ENCODE assay signal across 8 mouse cellular contexts in genomic region chr11:94211124-94211603, GRCm38 (mm10). TPM values are rescaled to one million over a fixed set of nuclear protein-coding genes. Genes with fewer than 3 reads are reported as not detected.
DNase-seq lines count a peak whose midpoint lies in the region; ATAC-seq and TF ChIP-seq lines count a peak whose summit lies in the region.

Gene Tob1, plus strand, starts transcription at chr11:94211454.

- no peaks in the 10 kb centered on the region for H3K9me3 ChIP-seq in ES-E14 (ENCODE audit: control insufficient read depth, insufficient read depth, low read depth, low read length)
- H3K9me3 ChIP-seq in forebrain, embryonic 16.5 days (ENCODE audit: control insufficient read depth, low read length): no peaks in the 10 kb centered on the region
- H3K9me3 ChIP-seq in lung, embryonic 14.5 days (ENCODE audit: low read depth, low read length): no peaks in the 10 kb centered on the region

- intact Hi-C loops in heart, postnatal 36 days (cut with DNase I): loop anchor here (2.0 to 10.0 kb wide), 3 partner anchors 50 to 246 kb away; partner anchors contain the start of genes Gm20390, Nme1 and Spag9

- H3K9ac ChIP-seq in ES-E14 (ENCODE audit: insufficient read depth, low read depth, low read length, poor library complexity, severe bottlenecking): peak within 1 kb of the TSS; percentile 93
- peak within 1 kb of the TSS; percentile 83 for H3K9ac ChIP-seq in forebrain, embryonic 16.5 days (replicated peaks; ENCODE audit: low read depth, low read length)
- peak within 1 kb of the TSS; percentile 91 for H3K9ac ChIP-seq in lung, embryonic 14.5 days

- H3K4me2 ChIP-seq in forebrain, embryonic 16.5 days (ENCODE audit: low read length): peak within 1 kb of the TSS; percentile 99
- peak within 1 kb of the TSS; percentile 98 for H3K4me2 ChIP-seq in lung, embryonic 14.5 days

- peak; percentile 94 for ATAC-seq in forebrain, embryonic 16.5 days
- peak; percentile 94 for ATAC-seq in lung, embryonic 14.5 days (ENCODE audit: insufficient read depth)

- H3K27me3 ChIP-seq in forebrain, embryonic 16.5 days (replicated peaks; ENCODE audit: control insufficient read depth, insufficient read depth, low read length): no peaks in the 10 kb centered on the region
- no peaks in the 10 kb centered on the region for H3K27me3 ChIP-seq in lung, embryonic 14.5 days (ENCODE audit: insufficient read depth, low read length)
- no peaks in the 10 kb centered on the region for H3K27me3 ChIP-seq in thymus, adult 2 months (ENCODE audit: control insufficient read depth, insufficient read depth, low read length)

- H3K27ac ChIP-seq in ES-E14 (ENCODE audit: insufficient read depth, low read depth, low read length, poor library complexity, severe bottlenecking): peak within 1 kb of the TSS; percentile 91
- peak within 1 kb of the TSS; percentile 97 for H3K27ac ChIP-seq in forebrain, embryonic 16.5 days (ENCODE audit: low read length)
- peak within 1 kb of the TSS; percentile 99 for H3K27ac ChIP-seq in layer of hippocampus, adult 2 months
- peak within 1 kb of the TSS; percentile 97 for H3K27ac ChIP-seq in lung, embryonic 14.5 days (ENCODE audit: low read depth)
- H3K27ac ChIP-seq in olfactory bulb, adult 2 months (ENCODE audit: insufficient read depth, low read depth, low read length): peak within 1 kb of the TSS; percentile 100
- H3K27ac ChIP-seq in thymus, adult 2 months (ENCODE audit: control insufficient read depth, insufficient read depth, low read length): peak within 1 kb of the TSS; percentile 87

- in situ Hi-C loops in ES-E14 (cut with MboI; ENCODE audit: low sequenced_read_pairs in 2 of 2, unreplicated experiment in 2 of 2): no loop called here

- TF ChIP-seq POLR2A in olfactory bulb, adult 2 months (IDR thresholded peaks at IDR 0.05; ENCODE audit: insufficient read depth, low read depth, low read length): peak; percentile 100
- TF ChIP-seq POLR2A in thymus, adult 2 months (IDR thresholded peaks at IDR 0.05; ENCODE audit: control insufficient read depth, extremely low read depth, insufficient read depth, low read length, poor library complexity): peak; percentile 100

- peaks cover 12% of the 10 kb centered on the region for H3K36me3 ChIP-seq in ES-E14 (ENCODE audit: control insufficient read depth, insufficient read depth, low read length, poor library complexity, severe bottlenecking)
- H3K36me3 ChIP-seq in forebrain, embryonic 16.5 days (ENCODE audit: control insufficient read depth, insufficient read depth): peaks cover 6% of the 10 kb centered on the region; the same call in 1 of the 2 replicates
- H3K36me3 ChIP-seq in lung, embryonic 14.5 days (ENCODE audit: insufficient read depth): peaks cover 19% of the 10 kb centered on the region
- peaks cover 8% of the 10 kb centered on the region for H3K36me3 ChIP-seq in thymus, adult 2 months (ENCODE audit: control insufficient read depth, insufficient read depth, low read length)

- peak within 1 kb of the TSS; percentile 80 to 94 for H3K4me3 ChIP-seq in ES-E14 (ENCODE audit: insufficient read depth in 1 of 2, low read depth in 1 of 2, low read length in 2 of 2, poor library complexity in 1 of 2, severe bottlenecking in 1 of 2)
- peak within 1 kb of the TSS; percentile 76 for H3K4me3 ChIP-seq in forebrain, embryonic 16.5 days (replicated peaks; ENCODE audit: low read length)
- H3K4me3 ChIP-seq in layer of hippocampus, adult 2 months: peak within 1 kb of the TSS; percentile 86
- H3K4me3 ChIP-seq in lung, embryonic 14.5 days (ENCODE audit: low read depth, low read length): peak within 1 kb of the TSS; percentile 89
- H3K4me3 ChIP-seq in olfactory bulb, adult 2 months (ENCODE audit: insufficient read depth, low read depth, low read length): peak within 1 kb of the TSS; percentile 92
- peak within 1 kb of the TSS; percentile 88 for H3K4me3 ChIP-seq in thymus, adult 2 months (ENCODE audit: control insufficient read depth, insufficient read depth, low read length)

- WGBS in forebrain, embryonic 16.5 days: 5% methylated on average over 13 of the region's 55 CpGs
- under 1% methylated on average over 55 of the region's 55 CpGs for WGBS in lung, embryonic 14.5 days
- 1% methylated on average over 40 of the region's 55 CpGs for WGBS in olfactory bulb, adult 2 months
- 1% methylated on average over 51 of the region's 55 CpGs for WGBS in thymus, adult 2 months

- peaks cover 3 to 8% of the 10 kb centered on the region in 2 experiments; a peak in 2 of 4 replicates for H3K4me1 ChIP-seq in ES-E14 (ENCODE audit: control insufficient read depth in 2 of 2, insufficient read depth in 2 of 2, low read length in 2 of 2, poor library complexity in 1 of 2)
- peaks cover 20% of the 10 kb centered on the region for H3K4me1 ChIP-seq in forebrain, embryonic 16.5 days (replicated peaks; ENCODE audit: control insufficient read depth, insufficient read depth, low read length)
- H3K4me1 ChIP-seq in lung, embryonic 14.5 days (ENCODE audit: insufficient read depth): 0 out of 2 replicates have a peak, but pooled peaks cover 2% of the 10 kb centered on the region
- peaks cover 16% of the 10 kb centered on the region for H3K4me1 ChIP-seq in olfactory bulb, adult 2 months (ENCODE audit: control insufficient read depth, insufficient read depth, low read length)
- peaks cover 5% of the 10 kb centered on the region; the same call in 1 of the 2 replicates for H3K4me1 ChIP-seq in thymus, adult 2 months (replicated peaks; ENCODE audit: control insufficient read depth, insufficient read depth, low read length)

- TF ChIP-seq CTCF in layer of hippocampus, adult 2 months (conservative IDR thresholded peaks at IDR 0.05): peak; percentile 28
- TF ChIP-seq CTCF in lung, embryonic 14.5 days (IDR thresholded peaks at IDR 0.05; ENCODE audit: low read depth): no peak
- no peak for TF ChIP-seq CTCF in olfactory bulb, adult 2 months (IDR thresholded peaks at IDR 0.05; ENCODE audit: insufficient read depth, low read depth, low read length)
- no peak for TF ChIP-seq CTCF in thymus, adult 2 months (IDR thresholded peaks at IDR 0.05; ENCODE audit: borderline replicate concordance, control insufficient read depth, extremely low read depth, insufficient read depth, low read length, poor library complexity)

- peak; percentile 100 for DNase-seq in ES-E14 (ENCODE audit: low read depth, low spot score)
- DNase-seq in cerebellum, adult 11-12 months: peak; percentile 99
- DNase-seq in heart, postnatal 36 days: peak; percentile 95 to 96
- peak; percentile 98 to 100 for DNase-seq in layer of hippocampus, adult 2 months (ENCODE audit: low spot score in 2 of 2)
- peak; percentile 99 for DNase-seq in lung, embryonic 14.5 days
- peak; percentile 97 for DNase-seq in thymus, adult 2 months

TF ChIP-seq in ES-E14, 5 proteins besides CTCF, POLR2A, EP300 and RAD21:
- no peak for TF ChIP-seq MAFK (IDR thresholded peaks at IDR 0.05; ENCODE audit: insufficient read depth, low read depth, low read length)
- TF ChIP-seq ZNF384 (IDR thresholded peaks at IDR 0.05; ENCODE audit: low read depth, low read length): no peak
- TF ChIP-seq HCFC1 (IDR thresholded peaks at IDR 0.05; ENCODE audit: borderline replicate concordance, insufficient read depth, low read length): peak; percentile 67; the same call in 1 of the 2 replicates
- no peak for TF ChIP-seq ZC3H11A (IDR thresholded peaks at IDR 0.05; ENCODE audit: borderline replicate concordance, low read depth, low read length)
- no peak for TF ChIP-seq CHD2 (IDR thresholded peaks at IDR 0.05; ENCODE audit: low read depth, low read length)

RNA-seq across cellular contexts. Expression of gene Tob1, which starts in this region (rescaled TPM):
- 10.8 and 11.3 TPM in 2 replicates for total RNA-seq in ES-E14 (2012; rRNA removed)
- 35.1 and 46.0 TPM in 2 replicates for polyA plus RNA-seq in forebrain, embryonic 16.5 days (2015; fragmentation: Nextera tagmentation; extraction: Ambion mirVana)
- total RNA-seq in heart, postnatal 36 days (2021): 10 to 100 TPM; 53.0 to 55.2 TPM
- 10 to 100 TPM; 36.6 to 39.2 TPM for total RNA-seq in layer of hippocampus, adult 2 months (2021)
- polyA plus RNA-seq in lung, embryonic 14.5 days (2014; fragmentation: Nextera tagmentation; extraction: Ambion mirVana): 18.2 and 19.9 TPM in 2 replicates
- not detected in 2 replicates for polyA plus RNA-seq in olfactory bulb, adult 2 months (2012; ENCODE audit: insufficient read depth, insufficient read length, low replicate concordance, missing spikeins)
- 21.4 and 27.4 TPM in 2 replicates for polyA plus RNA-seq in thymus, adult 2 months (2012; rRNA removed)

Comparison
In these comparisons a context has a peak if more than half of its experiments do, and no peak if none do; other contexts are left out.
1. Peak in every context shown above with its lines: DNase-seq, ATAC-seq, H3K4me3 ChIP-seq and H3K27ac ChIP-seq.